Mouse (Mus musculus) induced T-regulatory cell, adult 2 months (primary cell): ENCODE results near the gene Samd4b.

Source experiments
- DNase-seq: peaks from one replicate; pipeline ENCODE4 v3.0.0-alpha.2; 2012; ENCODE audit warnings: low read depth

Samd4b gene

GRCm38 (mm10) chr7:28444344-28444974 is 153.5 kb downstream of the Samd4b start:
- DNase-seq: peak; percentile 89

- peak; percentile 82 for DNase-seq
Observed at GRCm38 (mm10) chr7:28442688-28443087, 155.3 kb downstream of the Samd4b start.

GRCm38 (mm10) chr7:28441776-28442485 is 156.0 kb downstream of the Samd4b start:
- peak; percentile 54 for DNase-seq

GRCm38 (mm10) chr7:28440739-28441138 is 157.2 kb downstream of the Samd4b start:
- DNase-seq: peak; percentile 95

GRCm38 (mm10) chr7:28438771-28439170 is 159.2 kb downstream of the Samd4b start:
- DNase-seq: no peak

GRCm38 (mm10) chr7:28437964-28438363 is 160.0 kb downstream of the Samd4b start:
- no peak for DNase-seq

DNA sequence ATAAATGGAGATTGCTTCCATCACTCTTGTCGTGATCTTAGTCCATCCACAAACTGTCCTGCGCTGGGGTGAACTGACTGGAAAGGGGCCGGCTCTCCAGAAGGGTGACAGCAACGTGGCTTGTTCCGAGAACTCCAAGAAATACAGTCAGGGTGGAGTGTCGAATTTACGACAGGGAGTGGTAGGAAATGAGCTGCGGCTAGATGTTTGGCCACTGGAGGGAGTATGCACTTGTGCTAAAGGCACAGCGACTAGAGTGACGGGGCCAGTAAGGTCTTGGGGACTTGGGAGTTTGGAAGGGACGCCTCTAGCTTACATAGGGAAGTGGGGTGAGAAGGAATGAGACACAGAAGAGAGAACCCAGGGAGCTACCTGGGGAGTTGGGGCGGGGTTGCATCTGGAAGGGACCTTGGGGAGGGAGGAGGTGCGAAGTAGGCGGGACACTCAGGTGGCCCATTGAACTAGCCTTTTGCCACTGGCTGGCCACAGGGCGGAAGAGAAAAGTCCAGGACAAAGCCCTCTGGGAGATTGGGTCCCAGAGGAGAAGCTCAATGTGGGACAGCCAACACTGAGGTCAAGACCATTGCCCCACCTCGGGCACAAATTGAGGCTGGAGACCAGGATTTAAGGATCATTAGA is 160.9 kb downstream of the Samd4b start, which contains the start of gene Gmfg:
TSS of gene Gmfg (plus strand) at position 516 of the 639 bp plus-strand sequence.
- peak; percentile 94 for DNase-seq

GRCm38 (mm10) chr7:28436271-28436904 is 161.6 kb downstream of the Samd4b start:
- DNase-seq: peak; percentile 99

GRCm38 (mm10) chr7:28435660-28436259 is 162.2 kb downstream of the Samd4b start:
- DNase-seq: no peak

DNA sequence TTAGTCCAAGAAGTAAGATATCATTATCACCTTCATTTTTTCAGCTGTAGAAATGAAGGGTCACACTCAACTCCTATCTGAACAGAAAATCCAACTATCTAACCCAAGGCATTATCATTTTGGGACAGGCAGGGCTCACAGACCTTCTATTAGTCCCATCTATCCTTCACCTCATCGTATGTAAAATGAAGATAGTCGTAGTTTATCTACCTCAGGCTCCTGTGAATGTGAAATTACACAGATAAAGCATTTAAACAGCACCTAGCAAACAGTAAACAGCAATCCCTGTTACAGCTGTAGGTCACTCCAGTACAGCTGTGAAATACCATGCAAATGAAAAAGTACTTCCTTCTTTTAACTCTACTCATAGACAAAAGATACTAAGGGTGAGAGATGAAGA is 165.7 kb downstream of the Samd4b start:
- no peak for DNase-seq

GRCm38 (mm10) chr7:28430512-28430911 is 167.4 kb downstream of the Samd4b start:
- no peak for DNase-seq

- no peak for DNase-seq
Observed at GRCm38 (mm10) chr7:28427738-28428137, 170.2 kb downstream of the Samd4b start.

DNA sequence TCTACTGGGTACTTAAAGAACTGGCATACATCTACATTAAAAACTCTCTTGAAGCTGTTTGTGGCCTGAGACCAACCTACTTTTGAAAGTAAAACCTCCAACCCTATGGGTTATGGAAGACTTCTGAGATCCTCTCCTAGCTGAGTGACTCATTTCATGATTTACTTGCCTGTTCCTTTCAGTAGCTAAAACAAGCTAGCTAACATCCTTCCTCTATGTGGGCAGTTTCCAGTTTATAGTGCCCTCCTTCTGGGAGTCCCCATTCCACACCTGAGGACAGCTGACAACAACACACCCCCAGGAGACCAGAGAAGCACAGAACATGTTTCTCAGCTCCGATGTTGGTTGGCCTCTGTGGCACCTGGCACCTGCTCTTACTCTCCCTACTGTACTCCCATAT is 174.9 kb downstream of the Samd4b start:
- DNase-seq: peak; percentile 39

DNA sequence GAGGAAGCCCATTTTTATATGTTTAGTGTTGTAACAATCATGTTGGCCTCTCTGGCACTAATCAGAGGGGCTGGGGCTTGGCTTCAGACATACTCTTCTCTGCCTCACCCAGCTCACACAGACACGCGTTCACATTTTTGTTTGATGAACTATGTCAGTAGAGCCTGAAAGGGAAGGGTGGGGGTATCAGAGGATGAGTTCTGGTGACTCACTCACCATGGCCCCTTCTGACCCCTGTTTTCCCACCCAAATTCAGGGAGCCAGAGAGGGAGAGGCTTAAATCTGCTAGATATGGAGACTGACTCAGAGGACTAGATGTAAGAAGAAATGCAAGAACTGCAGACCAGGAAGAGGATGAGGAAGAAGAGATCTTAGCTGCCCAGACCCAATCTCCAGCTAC is 178.5 kb downstream of the Samd4b start:
- DNase-seq: no peak

GRCm38 (mm10) chr7:28418096-28418670 is 179.8 kb downstream of the Samd4b start:
- no peak for DNase-seq

GRCm38 (mm10) chr7:28417368-28417767 is 180.6 kb downstream of the Samd4b start:
- DNase-seq: peak; percentile 27

DNA sequence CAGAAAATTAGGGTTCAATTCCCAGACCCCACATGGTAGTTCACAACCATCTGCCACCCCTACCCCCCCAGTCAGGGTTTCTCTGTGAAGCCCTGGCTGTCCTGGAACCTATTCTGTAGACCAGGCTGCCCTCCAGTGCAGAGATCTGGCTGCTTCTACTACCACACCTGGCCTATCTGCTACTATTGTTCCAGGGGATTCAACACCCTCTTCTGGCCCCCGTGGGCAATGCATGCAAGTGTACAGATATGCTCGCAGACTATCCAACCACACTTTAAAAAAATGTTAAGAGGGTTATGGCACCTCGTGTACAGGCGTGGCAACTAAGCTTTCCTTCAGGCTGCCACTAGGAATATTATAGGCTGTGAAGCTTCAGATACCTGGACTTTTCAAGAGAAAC is 185.1 kb downstream of the Samd4b start:
- DNase-seq: peak; percentile 41

GRCm38 (mm10) chr7:28410841-28411475 is 187.0 kb downstream of the Samd4b start:
- no peak for DNase-seq

GRCm38 (mm10) chr7:28401942-28402341 is 196.0 kb downstream of the Samd4b start:
- DNase-seq: no peak

DNA sequence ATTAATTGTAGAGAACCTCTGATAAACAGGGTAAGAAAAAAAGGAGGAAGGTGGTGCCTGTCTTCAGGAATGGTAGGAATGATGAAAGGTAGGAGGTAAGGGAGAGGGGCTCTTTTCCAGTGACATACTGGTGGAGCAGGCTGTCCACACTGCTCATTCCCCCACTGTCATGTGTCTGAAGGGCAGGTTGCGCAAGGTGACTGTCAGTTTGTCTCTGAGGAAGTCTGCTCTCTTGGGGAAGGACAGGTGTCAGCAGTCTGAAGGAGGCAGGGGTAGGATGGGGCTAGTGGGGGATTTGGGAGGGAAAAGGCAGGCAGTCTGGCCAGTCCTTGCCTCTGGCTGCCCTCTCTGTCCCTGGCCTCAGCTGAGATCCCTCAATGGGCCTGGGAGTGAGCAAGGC is 196.9 kb downstream of the Samd4b start:
- DNase-seq: no peak

DNA sequence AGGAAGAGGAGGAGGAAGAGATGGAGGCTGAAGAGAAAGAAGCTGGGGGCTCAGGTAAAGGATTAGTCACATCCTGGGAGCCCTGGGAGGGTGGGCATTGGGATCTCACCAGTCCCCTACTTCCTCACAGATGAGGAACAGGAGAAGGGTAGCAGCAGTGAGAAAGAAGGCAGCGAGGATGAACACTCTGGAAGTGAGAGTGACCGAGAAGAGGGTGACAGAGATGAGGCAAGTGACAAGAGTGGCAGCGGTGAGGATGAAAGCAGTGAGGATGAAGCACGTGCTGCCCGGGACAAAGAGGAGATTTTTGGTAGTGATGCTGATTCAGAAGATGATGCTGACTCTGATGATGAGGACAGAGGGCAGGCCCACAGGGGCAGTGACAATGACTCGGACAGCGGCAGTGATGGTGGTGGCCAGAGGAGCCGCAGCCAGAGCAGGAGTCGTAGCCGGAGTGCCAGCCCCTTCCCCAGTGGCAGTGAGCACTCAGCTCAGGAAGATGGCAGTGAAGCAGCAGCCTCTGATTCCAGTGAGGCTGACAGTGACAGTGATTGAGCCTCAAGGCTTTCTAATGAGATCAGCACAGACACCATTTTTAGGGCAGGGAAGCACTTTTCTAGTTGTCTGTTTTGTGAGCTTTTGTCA is 199.1 kb downstream of the Samd4b start:
- DNase-seq: no peak
